Mouse (Mus musculus) forebrain, embryonic 16.5 days (tissue): ENCODE results near the gene Mpv17l2. TPM values are rescaled to one million over a fixed set of nuclear protein-coding genes. Genes with fewer than 3 reads are reported as not detected.

Source experiments
- ATAC-seq: fragments of 200-750 bp; cut with Nextera tagmentation; 2 replicates; pipeline ENCODE4 v1.8.0; 2017; ENCODE audit warnings: mild to moderate bottlenecking, moderate library complexity
- H3K27ac ChIP-seq: fragments of 300-500 bp; sonication (generic); 2 replicates; pipeline ENCODE4 v1.5.1; 2014; ENCODE audit warnings: low read length, control low read depth
- H3K27me3 ChIP-seq: fragments of 300-500 bp; sonication (generic); replicated peaks from 2 replicates; pipeline ENCODE4 v1.6.1; 2014; ENCODE audit warnings: low read length; ENCODE audit not compliant: control insufficient read depth, insufficient read depth
- H3K36me3 ChIP-seq: fragments of 300-500 bp; sonication (generic); 2 replicates; pipeline ENCODE4 v1.6.1; 2014; ENCODE audit not compliant: control insufficient read depth, insufficient read depth
- H3K4me1 ChIP-seq: fragments of 300-500 bp; sonication (generic); replicated peaks from 2 replicates; pipeline ENCODE4 v1.6.1; 2014; ENCODE audit warnings: low read length; ENCODE audit not compliant: control insufficient read depth, insufficient read depth
- H3K4me2 ChIP-seq: fragments of 300-500 bp; sonication (generic); 2 replicates; pipeline ENCODE4 v1.6.1; 2014; ENCODE audit warnings: mild to moderate bottlenecking, low read length, control low read depth
- H3K4me3 ChIP-seq: fragments of 300-500 bp; sonication (generic); replicated peaks from 2 replicates; pipeline ENCODE4 v1.5.1; 2014; ENCODE audit warnings: mild to moderate bottlenecking, low read length, control low read depth
- H3K9ac ChIP-seq: fragments of 300-500 bp; sonication (generic); replicated peaks from 2 replicates; pipeline ENCODE4 v1.6.1; 2014; ENCODE audit warnings: low read depth, low read length, control low read depth
- H3K9me3 ChIP-seq: fragments of 300-500 bp; sonication (generic); 2 replicates; pipeline ENCODE4 v1.6.1; 2016; ENCODE audit warnings: low read length; ENCODE audit not compliant: control insufficient read depth
- WGBS: fragments of 180-500 bp; shearing (Covaris S2); extraction: QIAGEN DNeasy Blood & Tissue Kit; methylation state at CpG from one replicate; pipeline ENCODE4 v1.1.7; 2014; 5-methylcytosine and 5-hydroxymethylcytosine counted together
- polyA plus RNA-seq: library from polyadenylated mRNA; unstranded; fragments of >200 nt; fragmentation: Nextera tagmentation; extraction: Ambion mirVana; gene quantifications from 2 replicates; pipeline ENCODE4 v1.2.1, GENCODE M21; 2015

Mpv17l2 gene
- polyA plus RNA-seq, 1 experiment from 2014 or later = 49.8 TPM

DNA sequence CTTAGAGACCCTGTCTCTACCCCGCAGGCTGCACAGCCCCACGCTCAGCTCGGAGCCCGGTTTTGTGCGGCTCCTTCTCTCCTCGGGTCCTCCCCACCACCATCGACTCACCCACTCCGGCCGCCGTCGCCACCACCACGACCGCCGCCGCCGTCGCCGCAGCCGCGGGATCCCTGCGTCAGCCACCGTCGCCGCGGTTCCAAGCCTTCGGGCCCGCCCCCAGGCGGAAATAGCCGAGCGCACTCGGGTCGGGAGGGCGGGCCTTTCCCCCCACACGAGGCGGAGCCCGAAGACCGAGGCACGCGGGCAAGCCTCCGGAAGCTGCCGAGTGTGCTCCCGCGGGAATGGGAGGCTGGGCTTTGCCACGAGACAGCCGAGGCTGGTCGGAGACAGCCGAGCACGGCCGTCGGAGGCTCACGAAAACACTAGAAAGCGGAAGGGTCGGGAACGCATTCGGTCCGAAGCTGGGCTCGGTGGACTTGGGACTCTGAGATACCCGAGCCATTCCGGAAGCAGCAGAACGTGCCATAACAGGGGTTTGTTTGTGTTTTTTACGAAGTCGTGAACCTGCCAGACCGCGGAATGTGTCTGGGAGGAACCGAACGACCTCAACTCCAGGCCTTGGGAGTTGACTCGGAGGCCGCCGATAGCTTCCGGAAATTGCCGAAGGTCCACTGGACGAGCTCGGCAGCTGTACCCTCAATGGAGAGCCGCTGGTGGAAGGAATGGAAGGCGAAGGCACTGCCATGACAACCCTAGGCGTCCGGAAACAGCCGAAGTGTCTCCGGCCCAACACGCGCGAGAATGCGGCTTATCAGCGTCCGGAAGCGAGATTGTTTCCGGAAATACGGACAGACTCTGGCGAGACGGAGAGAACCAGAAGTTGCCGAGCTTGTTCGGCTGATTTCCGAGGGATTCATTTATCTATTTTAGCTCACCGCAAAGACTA, 16.0 kb upstream of the Mpv17l2 start, which contains the start of gene Pik3r2:
Pik3r2 (minus strand) TSS at position 218 of the 949 bp plus-strand sequence.
- Histone ChIP-seq H3K27ac (peak within 1 kb of the TSS; percentile 99), H3K9me3 (no peaks in the 10 kb centered on the region), H3K4me1 (peaks cover 48% of the 10 kb centered on the region), H3K27me3 (no peaks in the 10 kb centered on the region), H3K36me3 (peaks cover 17% of the 10 kb centered on the region), H3K9ac (peak within 1 kb of the TSS; percentile 99), H3K4me3 (peak within 1 kb of the TSS; percentile 85), H3K4me2 (peak within 1 kb of the TSS; percentile 94)
- ATAC-seq = peak; percentile 94
- under 1% methylated on average over 92 of the region's 94 CpGs for WGBS

DNA sequence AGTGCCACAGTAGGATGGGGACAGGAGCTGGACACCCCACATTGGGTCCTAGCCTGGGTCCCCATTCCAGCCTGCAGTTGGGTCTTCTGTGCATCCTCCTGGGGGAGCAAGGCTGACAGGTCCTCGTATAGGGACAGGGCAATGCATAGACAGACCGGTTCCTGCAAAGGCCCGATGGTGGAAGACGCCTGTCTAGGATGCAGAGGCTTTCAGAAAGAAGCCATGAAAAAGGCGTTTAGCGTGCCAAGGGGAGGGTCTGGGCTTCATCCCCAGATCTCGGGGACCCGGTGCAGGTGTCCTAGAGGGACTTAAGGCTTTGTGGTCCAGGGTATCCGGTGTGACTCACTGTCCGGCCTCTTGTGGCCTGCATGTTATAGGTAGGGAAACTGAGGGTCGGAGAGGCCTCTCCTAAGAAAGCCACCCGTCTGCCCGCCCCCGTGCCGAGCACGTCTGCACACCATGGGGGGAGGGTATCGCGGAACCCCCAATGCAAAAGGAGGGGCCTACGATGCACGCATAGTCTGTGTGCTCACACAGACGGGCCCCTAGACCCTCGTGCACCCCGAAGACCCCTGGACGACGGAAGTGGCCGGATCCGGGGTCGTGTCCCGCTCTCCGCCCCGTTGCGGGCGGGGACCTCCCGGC, 15.2 kb upstream of the Mpv17l2 start:
- Histone ChIP-seq H3K4me3 (peak overlapping the region; percentile 85), H3K4me1 (peaks cover 48% of the 10 kb centered on the region), H3K4me2 (peak overlapping the region; percentile 94), H3K27me3 (no peaks in the 10 kb centered on the region), H3K9me3 (no peaks in the 10 kb centered on the region), H3K27ac (peak overlapping the region; percentile 76), H3K36me3 (peaks cover 19% of the 10 kb centered on the region), H3K9ac (peak overlapping the region; percentile 99)
- ATAC-seq = peak; percentile 26; the same call in 1 of the 2 replicates
- WGBS = 3% methylated on average over 34 of the region's 34 CpGs

DNA sequence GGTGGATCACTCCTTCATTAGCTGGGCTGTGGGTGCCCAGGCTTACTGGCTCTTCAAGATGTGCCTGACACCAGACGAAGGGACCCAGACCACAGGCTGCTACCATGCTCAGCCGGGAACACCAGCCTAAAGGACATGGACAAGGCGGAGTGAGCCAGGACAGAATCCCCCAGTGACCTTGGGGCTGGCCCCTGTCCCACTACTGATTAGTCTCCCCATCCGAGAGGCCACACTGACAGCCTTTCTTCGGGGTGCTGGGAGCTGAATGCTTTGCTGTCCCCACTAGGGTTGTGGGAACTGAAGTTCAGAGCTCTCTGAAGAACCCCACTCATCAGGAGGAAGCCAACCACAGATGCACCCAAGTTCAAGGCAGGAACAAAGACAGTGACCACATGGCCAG, 14.5 kb upstream of the Mpv17l2 start:
- Histone ChIP-seq H3K4me1 (peaks cover 48% of the 10 kb centered on the region), H3K4me2 (peak overlapping the region; percentile 94), H3K9ac (peak overlapping the region; percentile 99), H3K27ac (no peak overlapping the region), H3K36me3 (peaks cover 21% of the 10 kb centered on the region), H3K4me3 (peak overlapping the region; percentile 85), H3K9me3 (no peaks in the 10 kb centered on the region), H3K27me3 (no peaks in the 10 kb centered on the region)
- no peak for ATAC-seq
- WGBS = 92% methylated on average over 5 of the region's 5 CpGs

DNA sequence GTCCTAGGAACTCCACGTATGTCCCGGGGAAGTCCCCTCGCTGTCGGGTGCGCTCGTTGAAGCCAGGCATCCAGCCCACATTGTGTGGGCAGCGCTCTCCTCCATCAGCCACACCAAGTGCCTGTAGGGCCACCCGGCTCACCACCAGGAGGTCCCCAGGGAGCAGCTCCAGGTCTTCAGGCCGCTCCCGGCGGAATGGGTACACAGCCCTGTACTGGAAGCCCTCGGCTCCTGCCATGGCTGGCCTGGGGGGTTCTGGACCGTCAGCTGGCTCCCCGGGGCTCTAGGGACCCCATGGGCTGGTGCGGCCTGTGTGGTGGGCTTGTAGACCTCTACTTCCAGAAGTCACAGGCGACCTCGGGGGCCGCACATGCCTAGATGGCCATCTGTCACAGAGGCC, 14.0 kb upstream of the Mpv17l2 start:
- peaks cover 21% of the 10 kb centered on the region for H3K36me3 ChIP-seq
- no peaks in the 10 kb centered on the region for H3K27me3 ChIP-seq
- H3K4me2 ChIP-seq = no peak overlapping the region
- peaks cover 48% of the 10 kb centered on the region for H3K4me1 ChIP-seq
- WGBS = 95% methylated on average over 18 of the region's 18 CpGs
- no peak for ATAC-seq
- no peak overlapping the region; the same call in 1 of the 2 replicates for H3K27ac ChIP-seq
- 0 out of 2 replicates have a peak overlapping the region, but pooled peaks have one; percentile 14 for H3K9ac ChIP-seq
- H3K4me3 ChIP-seq = no peak overlapping the region
- H3K9me3 ChIP-seq = no peaks in the 10 kb centered on the region

DNA sequence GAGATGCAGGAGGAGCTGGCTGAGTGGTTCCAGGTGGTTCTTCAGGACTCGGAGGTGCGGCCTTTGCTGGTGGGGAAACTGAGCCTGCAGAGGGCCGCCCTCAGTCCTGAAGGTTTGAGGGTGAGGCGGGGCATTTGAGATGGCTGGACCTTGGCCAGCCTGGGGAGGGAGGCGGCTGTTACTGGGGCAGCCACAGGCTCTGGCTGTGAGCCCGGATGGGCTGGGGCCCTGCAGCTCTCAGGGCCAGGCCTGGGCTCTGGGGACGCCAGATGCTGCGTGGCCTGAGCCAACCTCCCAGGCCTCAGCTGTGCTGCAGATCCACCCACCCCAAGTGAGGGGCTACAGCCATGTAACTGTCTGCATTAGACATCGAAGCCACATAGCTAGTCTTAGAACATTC, 13.1 kb upstream of the Mpv17l2 start:
- Histone ChIP-seq H3K27ac (peak overlapping the region; percentile 56; the same call in 1 of the 2 replicates), H3K36me3 (peaks cover 25% of the 10 kb centered on the region), H3K4me2 (peak overlapping the region; percentile 20), H3K4me3 (no peak overlapping the region; the same call in 1 of the 2 replicates), H3K9me3 (no peaks in the 10 kb centered on the region), H3K4me1 (peaks cover 48% of the 10 kb centered on the region), H3K9ac (peak overlapping the region; percentile 34), H3K27me3 (no peaks in the 10 kb centered on the region)
- ATAC-seq = no peak
- WGBS = 39% methylated on average over 9 of the region's 9 CpGs

DNA sequence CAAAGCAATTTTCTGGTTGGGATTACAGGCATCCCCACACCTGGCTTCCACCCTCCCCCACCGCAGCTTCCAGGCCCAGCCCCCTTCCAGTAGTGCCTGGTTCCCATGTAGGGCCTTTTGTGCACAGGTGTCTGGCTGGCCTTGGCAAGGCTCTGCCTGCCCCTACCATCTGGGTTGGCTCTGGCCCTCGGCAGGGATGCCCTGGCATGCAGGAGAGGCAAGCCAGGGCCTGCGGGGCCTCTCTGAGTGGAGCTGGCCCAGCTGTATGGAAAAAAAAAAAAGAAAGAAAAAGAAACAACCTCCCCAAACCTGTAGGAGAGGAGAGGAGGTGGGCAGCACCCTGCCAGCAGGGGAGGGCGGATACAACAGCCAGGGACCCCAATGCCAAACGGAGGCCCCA, 12.7 kb upstream of the Mpv17l2 start:
- Histone ChIP-seq H3K4me1 (peaks cover 46% of the 10 kb centered on the region), H3K27ac (peak overlapping the region; percentile 56; the same call in 1 of the 2 replicates), H3K4me2 (peak overlapping the region; percentile 20), H3K9me3 (no peaks in the 10 kb centered on the region), H3K36me3 (peaks cover 29% of the 10 kb centered on the region), H3K27me3 (no peaks in the 10 kb centered on the region), H3K4me3 (no peak overlapping the region; the same call in 1 of the 2 replicates), H3K9ac (peak overlapping the region; percentile 34)
- WGBS = 52% methylated on average over 5 of the region's 5 CpGs
- no peak for ATAC-seq

DNA sequence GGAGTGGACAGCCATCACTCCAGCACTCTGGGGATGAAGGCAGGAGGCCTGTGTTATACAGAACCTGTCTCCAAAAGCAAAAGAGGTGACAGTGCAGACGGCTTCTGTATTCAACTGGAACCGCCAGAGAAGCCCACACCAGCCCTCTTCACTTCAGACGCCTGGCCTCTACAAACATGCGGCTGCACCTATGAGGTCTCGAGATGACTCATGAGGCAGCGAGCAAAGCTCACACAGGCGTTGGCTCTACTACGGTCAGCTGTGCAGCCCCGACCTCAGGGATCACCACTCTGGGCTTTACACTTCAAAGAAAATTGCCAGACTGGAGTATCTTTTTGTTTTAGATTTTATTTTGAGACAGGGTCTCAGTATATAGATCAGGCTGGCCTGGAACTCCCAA, 12.1 kb upstream of the Mpv17l2 start:
- Histone ChIP-seq H3K9me3 (no peaks in the 10 kb centered on the region), H3K9ac (no peak overlapping the region), H3K36me3 (peaks cover 34% of the 10 kb centered on the region), H3K27me3 (no peaks in the 10 kb centered on the region), H3K4me1 (peaks cover 42% of the 10 kb centered on the region), H3K27ac (no peak overlapping the region), H3K4me2 (no peak overlapping the region), H3K4me3 (no peak overlapping the region)
- WGBS = 91% methylated on average over 9 of the region's 9 CpGs
- ATAC-seq = no peak

DNA sequence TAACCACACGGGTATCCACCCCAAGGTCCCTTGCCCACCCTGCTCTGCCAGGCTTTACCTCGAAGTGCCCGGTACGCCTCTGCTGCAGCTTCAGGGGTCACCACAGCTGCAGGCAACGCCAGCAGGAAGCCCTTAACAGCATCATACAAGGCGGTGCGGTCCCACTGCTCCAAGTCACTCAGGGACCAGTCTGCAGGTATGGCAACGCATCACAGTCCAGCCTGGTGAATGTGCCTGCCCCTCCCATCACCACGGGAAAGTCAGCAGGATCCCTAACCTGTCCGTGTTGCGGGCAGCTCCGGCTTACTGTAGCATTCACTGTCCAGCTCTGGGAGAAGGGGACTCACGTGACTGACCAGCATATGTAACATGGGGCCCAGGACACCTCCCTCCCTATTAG, 11.3 kb upstream of the Mpv17l2 start:
- H3K4me2 ChIP-seq = no peak overlapping the region
- peaks cover 38% of the 10 kb centered on the region for H3K36me3 ChIP-seq
- H3K9ac ChIP-seq = no peak overlapping the region
- H3K27me3 ChIP-seq = no peaks in the 10 kb centered on the region
- no peaks in the 10 kb centered on the region for H3K9me3 ChIP-seq
- ATAC-seq = no peak
- H3K4me3 ChIP-seq = no peak overlapping the region
- H3K4me1 ChIP-seq = peaks cover 36% of the 10 kb centered on the region
- 94% methylated on average over 13 of the region's 13 CpGs for WGBS
- no peak overlapping the region for H3K27ac ChIP-seq

DNA sequence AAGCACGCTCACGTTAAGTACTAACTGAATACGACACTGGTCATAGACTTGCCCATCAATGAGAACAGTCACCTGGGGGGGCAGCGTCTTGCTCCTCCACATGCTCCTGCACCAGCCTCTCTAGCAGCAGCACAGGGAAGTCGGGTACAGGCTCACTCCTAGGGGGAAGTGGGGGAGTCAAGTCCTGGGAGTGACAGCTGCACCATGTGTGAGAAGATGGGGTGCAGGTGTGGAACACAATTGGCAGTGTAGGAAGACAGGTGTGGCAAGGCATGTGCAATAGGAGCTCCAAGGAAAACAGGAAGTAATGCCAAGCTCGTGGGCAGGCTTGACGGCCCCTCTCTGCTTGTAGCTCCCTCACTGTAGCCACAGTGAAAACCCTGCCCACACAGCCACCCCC, 10.5 kb upstream of the Mpv17l2 start:
- WGBS = 89% methylated on average over 7 of the region's 7 CpGs
- Histone ChIP-seq H3K4me1 (peaks cover 44% of the 10 kb centered on the region), H3K27ac (no peak overlapping the region), H3K9ac (no peak overlapping the region), H3K36me3 (peaks cover 38% of the 10 kb centered on the region), H3K9me3 (no peaks in the 10 kb centered on the region), H3K27me3 (no peaks in the 10 kb centered on the region), H3K4me2 (no peak overlapping the region), H3K4me3 (no peak overlapping the region)
- ATAC-seq = no peak
